Mouse (Mus musculus): ENCODE measurements around the gene H2afy. TPM values are rescaled to one million over a fixed set of nuclear protein-coding genes. Genes with fewer than 3 reads are reported as not detected.
A peak's percentile ranks its signal among the peaks of the same experiment; 100 is the strongest.

The H2afy gene
- polyA plus RNA-seq, 1 experiment from 2014 or later = 422 TPM

DNA sequence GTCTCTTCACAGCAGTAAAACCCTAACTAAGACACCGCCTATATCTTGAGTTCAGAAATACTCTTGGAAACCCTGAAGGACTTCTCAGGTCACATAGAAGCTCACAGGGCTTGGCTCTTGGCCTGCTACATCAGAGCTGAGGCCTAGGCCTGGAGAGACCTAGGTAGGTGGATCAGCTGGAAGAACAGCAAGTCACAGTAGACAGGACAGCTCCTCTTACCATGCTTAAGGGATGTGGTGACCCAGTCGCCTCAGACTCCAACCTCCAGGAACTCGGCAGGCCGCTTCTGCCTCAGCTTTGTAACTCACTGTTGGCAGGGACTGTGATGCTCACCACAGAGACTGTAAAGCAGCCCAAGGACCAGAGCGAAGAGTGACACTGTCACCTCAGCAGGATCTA lies 13.1 kb downstream of the H2afy start:
- Histone ChIP-seq H3K36me3 (peaks cover 97% of the 10 kb centered on the region), H3K4me2 (replicated peaks) (no peak overlapping the region), H3K27ac (no peak overlapping the region), H3K9me3 (no peaks in the 10 kb centered on the region), H3K9ac (no peak overlapping the region), H3K4me1 (peaks cover 11% of the 10 kb centered on the region), H3K27me3 (no peaks in the 10 kb centered on the region), H3K4me3 (no peak overlapping the region)
- ATAC-seq (ENCODE audit: low FRiP score, low read depth) = no peak
- WGBS = 95% methylated on average over 5 of the region's 5 CpGs

DNA sequence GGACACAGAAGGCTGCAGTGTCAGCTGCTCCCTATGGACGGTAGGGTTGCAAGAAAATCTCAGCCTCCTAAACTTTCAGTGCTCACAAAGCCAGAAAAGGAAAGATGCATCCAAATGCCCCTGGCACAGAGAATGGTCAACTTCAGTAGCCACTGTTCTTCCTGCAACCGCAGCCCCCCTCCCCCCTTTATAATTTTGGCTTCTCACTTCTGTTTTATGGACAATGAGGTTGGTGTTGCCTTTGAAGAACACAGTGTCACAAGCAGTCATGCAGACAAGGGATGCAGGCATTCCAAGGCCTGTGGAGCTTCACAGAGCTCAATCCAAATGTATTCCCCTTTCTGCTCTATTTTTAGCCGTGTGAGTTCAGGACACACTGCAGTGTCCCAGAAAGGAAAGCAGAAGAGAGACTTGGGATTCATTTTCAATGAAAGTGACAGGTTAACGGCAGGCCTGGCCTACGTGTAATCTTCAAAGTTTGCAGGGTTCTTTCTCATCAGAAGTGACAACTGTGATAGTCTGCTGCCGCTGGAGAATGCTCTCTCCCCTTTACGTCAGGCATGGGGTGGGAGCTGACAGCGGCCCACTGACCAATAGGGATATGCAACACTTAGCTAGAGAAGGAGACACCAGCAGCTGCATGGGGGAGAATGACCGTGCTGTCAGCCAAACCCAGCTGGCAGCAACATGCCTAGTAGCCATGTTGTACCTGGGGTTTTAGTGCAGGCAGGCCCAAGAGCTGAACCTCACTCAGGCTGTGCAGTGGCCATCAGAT lies 18.0 kb downstream of the H2afy start:
- Histone ChIP-seq H3K36me3 (peaks cover 69% of the 10 kb centered on the region), H3K27me3 (no peaks in the 10 kb centered on the region), H3K4me3 (no peak overlapping the region), H3K4me1 (peaks cover 58% of the 10 kb centered on the region), H3K27ac (peak overlapping the region; percentile 44; the same call in 1 of the 2 replicates), H3K4me2 (replicated peaks) (no peak overlapping the region), H3K9me3 (no peaks in the 10 kb centered on the region), H3K9ac (no peak overlapping the region)
- WGBS = 59% methylated on average over 9 of the region's 9 CpGs
- no peak for ATAC-seq (ENCODE audit: low FRiP score, low read depth)

DNA sequence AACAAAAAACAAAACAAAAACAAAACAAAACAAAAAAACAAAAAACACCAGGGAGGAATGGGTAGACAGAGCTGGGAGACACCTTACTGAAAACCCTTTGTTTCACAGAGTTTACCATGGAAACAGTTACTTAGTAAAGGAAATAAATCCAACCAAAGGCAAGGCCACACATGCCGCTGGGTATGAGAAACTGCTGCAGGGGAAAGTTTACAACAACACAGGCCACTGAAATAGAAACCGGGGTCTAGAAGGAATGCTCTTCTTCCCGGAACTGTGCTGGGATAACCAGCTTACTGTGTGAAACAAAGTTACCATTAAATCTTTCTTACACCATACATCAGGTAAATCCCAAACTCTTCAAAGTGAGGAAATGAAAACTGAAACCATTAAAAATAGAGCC lies 20.3 kb downstream of the H2afy start:
- no peak overlapping the region for H3K4me3 ChIP-seq
- H3K27me3 ChIP-seq = no peaks in the 10 kb centered on the region
- peak overlapping the region; percentile 17; the same call in 1 of the 2 replicates for H3K4me2 ChIP-seq (replicated peaks)
- ATAC-seq (ENCODE audit: low FRiP score, low read depth) = no peak
- peak overlapping the region; percentile 84 for H3K27ac ChIP-seq
- peaks cover 81% of the 10 kb centered on the region for H3K4me1 ChIP-seq
- 9% methylated on average over 3 of the region's 3 CpGs for WGBS
- 0 out of 2 replicates have a peak overlapping the region, but pooled peaks have one; percentile 6 for H3K9ac ChIP-seq
- no peaks in the 10 kb centered on the region for H3K9me3 ChIP-seq
- peaks cover 53% of the 10 kb centered on the region for H3K36me3 ChIP-seq

DNA sequence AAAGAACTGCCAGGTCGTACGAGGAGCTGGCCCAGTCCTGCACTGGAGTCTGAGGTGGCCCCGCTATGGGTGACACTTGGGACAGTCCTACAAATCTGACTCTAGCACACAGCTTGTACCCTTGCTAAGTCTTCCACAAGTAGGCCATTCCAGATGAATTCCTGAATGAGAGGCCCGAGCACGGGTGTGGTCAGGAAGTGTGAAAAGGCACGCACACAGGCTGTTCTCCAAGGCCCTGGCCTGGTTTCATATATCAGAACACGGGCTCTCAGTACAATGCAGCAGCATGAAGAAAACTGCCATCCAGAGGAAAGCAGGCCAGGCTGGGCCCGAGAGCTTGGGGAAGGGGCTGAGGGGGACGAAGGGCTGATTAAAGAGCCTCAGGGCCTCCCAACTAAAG lies 20.8 kb downstream of the H2afy start:
- Histone ChIP-seq H3K36me3 (peaks cover 53% of the 10 kb centered on the region), H3K9me3 (no peaks in the 10 kb centered on the region), H3K27me3 (no peaks in the 10 kb centered on the region), H3K4me1 (peaks cover 86% of the 10 kb centered on the region), H3K27ac (peak overlapping the region; percentile 84), H3K4me3 (no peak overlapping the region), H3K4me2 (replicated peaks) (peak overlapping the region; percentile 17), H3K9ac (peak overlapping the region; percentile 19; the same call in 1 of the 2 replicates)
- ATAC-seq (ENCODE audit: low FRiP score, low read depth) = no peak
- WGBS = 33% methylated on average over 9 of the region's 9 CpGs

DNA sequence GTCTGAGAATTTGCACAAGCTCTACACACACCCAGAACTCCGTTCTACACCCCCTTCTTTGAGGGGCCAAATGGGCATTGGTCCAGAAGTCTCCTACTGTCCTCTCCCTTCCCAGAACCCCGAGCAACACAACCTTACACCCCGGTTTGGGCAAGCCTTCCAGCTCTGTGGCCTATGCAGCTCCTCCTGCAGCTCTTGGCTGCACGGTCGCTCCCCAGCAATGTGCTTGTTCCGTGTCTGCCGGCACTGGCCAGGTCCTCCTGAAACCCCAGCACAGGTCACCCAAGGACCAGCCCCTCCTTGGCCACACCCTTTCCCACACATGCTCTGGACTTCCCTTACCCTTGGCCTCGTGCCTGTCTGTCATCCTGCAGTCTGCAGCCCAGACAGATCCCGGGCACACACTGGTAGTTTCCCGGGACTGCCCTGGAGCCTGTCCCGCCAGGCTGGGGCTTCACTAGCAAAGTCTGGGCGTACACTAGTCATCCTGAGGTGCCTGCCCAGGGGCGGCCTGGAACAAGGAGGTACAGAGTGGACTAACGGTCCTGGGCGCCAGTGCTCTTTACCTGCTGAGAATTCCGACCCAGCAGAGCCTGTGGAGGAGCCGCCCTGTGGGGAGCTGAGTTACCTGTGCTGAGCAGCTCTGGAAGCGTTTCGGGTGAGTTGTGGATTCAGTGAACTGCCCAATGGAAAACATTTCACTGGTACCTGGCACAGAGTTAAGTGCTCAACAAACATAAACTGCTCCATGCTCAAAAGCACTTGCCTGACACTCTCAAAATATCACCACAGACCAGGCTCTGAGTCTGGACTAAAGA lies 22.5 kb downstream of the H2afy start:
- Histone ChIP-seq H3K27ac (peak overlapping the region; percentile 84), H3K4me2 (replicated peaks) (peak overlapping the region; percentile 38), H3K4me3 (no peak overlapping the region), H3K27me3 (no peaks in the 10 kb centered on the region), H3K9me3 (no peaks in the 10 kb centered on the region), H3K9ac (peak overlapping the region; percentile 54; the same call in 1 of the 2 replicates), H3K4me1 (peaks cover 98% of the 10 kb centered on the region), H3K36me3 (peaks cover 53% of the 10 kb centered on the region)
- ATAC-seq (ENCODE audit: low FRiP score, low read depth) = no peak
- 44% methylated on average over 19 of the region's 19 CpGs for WGBS

DNA sequence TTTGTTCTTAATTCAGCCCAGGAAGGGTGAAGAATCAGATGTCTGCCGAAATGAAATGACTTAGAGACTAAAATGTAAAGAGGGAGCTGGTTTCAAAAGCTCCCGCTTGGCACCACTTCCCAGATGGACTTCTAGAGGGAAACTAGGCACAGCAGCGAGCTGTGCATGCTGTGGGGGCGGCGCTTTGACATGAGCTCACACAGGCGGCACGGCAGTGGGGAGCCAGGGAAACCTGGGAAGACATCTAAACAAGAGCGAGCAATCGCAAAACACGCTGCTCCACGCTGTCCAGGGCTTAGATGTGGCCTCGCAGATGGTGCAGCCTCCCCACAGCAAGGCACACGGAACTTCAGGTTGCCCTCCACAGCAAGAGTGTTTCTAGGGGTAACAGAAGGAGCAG lies 23.2 kb downstream of the H2afy start:
- no peaks in the 10 kb centered on the region for H3K27me3 ChIP-seq
- H3K4me1 ChIP-seq = peaks cover 98% of the 10 kb centered on the region
- 19% methylated on average over 13 of the region's 13 CpGs for WGBS
- no peak overlapping the region for H3K4me3 ChIP-seq
- peak overlapping the region; percentile 38 for H3K4me2 ChIP-seq (replicated peaks)
- H3K9me3 ChIP-seq = no peaks in the 10 kb centered on the region
- peaks cover 53% of the 10 kb centered on the region for H3K36me3 ChIP-seq
- no peak for ATAC-seq (ENCODE audit: low FRiP score, low read depth)
- H3K9ac ChIP-seq = peak overlapping the region; percentile 54; the same call in 1 of the 2 replicates
- peak overlapping the region; percentile 84 for H3K27ac ChIP-seq

DNA sequence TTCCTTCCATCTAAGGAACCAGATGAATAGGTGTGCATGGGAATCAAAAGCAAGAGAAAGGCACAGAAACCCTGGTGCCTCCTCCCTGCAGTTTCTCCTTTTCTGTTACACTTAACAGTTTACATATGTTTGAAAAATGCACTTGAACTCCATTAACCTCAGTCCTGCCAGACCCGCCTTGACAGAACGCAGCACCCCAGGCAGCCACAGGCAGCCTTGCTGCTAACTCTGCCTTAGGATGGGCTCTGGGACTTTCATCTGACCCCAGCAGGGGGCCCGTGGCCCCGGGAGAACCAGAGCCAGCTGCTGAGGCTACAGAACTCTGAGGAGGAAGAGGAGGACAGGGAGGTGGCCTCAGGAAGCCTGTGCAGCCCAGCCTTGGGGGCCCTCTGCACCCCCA lies 23.7 kb downstream of the H2afy start:
- Histone ChIP-seq H3K4me3 (no peak overlapping the region), H3K27ac (peak overlapping the region; percentile 84), H3K36me3 (peaks cover 52% of the 10 kb centered on the region), H3K27me3 (no peaks in the 10 kb centered on the region), H3K4me2 (replicated peaks) (peak overlapping the region; percentile 38), H3K4me1 (peaks cover 98% of the 10 kb centered on the region), H3K9ac (peak overlapping the region; percentile 53), H3K9me3 (no peaks in the 10 kb centered on the region)
- 0 out of 2 replicates have a peak, but pooled peaks have one; percentile 22 for ATAC-seq (ENCODE audit: low FRiP score, low read depth)
- 9% methylated on average over 4 of the region's 4 CpGs for WGBS

DNA sequence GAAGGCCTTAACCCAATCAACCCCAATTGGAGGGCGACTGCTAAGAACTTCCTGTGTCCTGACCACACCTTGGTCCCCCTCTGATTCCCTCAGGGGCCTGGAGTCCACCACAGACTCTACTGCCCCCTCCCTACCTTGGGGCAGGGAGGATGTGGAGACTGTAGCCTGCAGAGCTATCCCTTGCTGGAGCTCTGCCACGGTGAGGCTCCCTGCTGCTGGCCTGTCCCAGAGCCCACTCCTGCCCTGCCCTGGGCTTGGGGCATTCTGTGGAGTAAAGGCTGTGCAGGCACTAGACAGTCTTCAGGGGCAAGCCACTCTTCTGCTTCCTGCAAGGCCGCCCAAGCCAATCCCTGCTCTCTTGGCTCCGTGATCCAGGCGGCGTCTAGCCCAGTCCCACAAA lies 24.6 kb downstream of the H2afy start:
- Histone ChIP-seq H3K27me3 (no peaks in the 10 kb centered on the region), H3K27ac (peak overlapping the region; percentile 84), H3K36me3 (peaks cover 53% of the 10 kb centered on the region), H3K4me3 (no peak overlapping the region), H3K9ac (no peak overlapping the region), H3K4me1 (peaks cover 91% of the 10 kb centered on the region), H3K4me2 (replicated peaks) (peak overlapping the region; percentile 38), H3K9me3 (no peaks in the 10 kb centered on the region)
- 59% methylated on average over 6 of the region's 6 CpGs for WGBS
- no peak for ATAC-seq (ENCODE audit: low FRiP score, low read depth)

DNA sequence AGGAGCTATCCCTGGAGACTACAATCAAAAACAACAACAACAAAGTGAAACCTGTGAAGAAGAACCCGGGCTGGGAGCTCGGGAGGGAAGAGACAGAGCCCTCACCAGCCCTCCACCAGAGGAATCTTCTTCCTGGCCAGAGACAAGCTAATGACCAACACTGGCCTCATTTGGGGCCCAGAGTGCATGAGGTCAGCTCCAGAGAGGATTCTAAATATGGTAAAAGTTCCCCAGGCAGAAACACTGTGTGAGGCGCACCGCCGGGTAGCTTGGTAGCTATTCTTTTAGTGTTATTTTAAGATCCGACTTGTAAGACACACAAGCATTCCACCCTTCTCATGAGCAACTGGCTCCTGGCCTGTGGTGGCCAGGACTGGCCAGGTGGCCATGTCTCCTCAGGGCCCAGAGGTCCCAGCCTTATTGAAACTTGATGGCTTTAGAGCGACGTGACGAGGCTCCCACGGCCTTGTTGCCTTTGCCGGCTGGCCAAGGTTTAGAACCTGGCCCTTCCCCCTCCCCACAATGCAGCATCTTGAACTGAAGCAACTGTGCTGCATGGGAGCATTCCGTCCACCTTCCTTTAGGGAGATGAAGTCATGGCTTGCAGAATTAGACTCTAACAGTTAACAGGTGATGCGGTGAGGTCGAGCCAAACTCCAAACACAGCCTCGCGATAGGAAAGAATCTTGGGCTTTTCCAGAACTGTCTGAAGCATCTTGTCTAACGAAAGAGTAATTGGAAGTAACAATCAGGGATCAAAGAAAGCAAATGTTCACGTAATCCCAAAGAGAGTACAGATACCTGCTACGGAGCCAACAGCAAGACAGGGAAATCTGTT lies 25.2 kb downstream of the H2afy start:
- Histone ChIP-seq H3K27ac (peak overlapping the region; percentile 84; the same call in 1 of the 2 replicates), H3K36me3 (peaks cover 57% of the 10 kb centered on the region), H3K4me1 (peaks cover 85% of the 10 kb centered on the region), H3K9me3 (no peaks in the 10 kb centered on the region), H3K27me3 (no peaks in the 10 kb centered on the region), H3K4me2 (replicated peaks) (peak overlapping the region; percentile 21; the same call in 1 of the 2 replicates), H3K4me3 (no peak overlapping the region), H3K9ac (peak overlapping the region; percentile 43; the same call in 1 of the 2 replicates)
- 44% methylated on average over 19 of the region's 19 CpGs for WGBS
- ATAC-seq (ENCODE audit: low FRiP score, low read depth) = no peak

DNA sequence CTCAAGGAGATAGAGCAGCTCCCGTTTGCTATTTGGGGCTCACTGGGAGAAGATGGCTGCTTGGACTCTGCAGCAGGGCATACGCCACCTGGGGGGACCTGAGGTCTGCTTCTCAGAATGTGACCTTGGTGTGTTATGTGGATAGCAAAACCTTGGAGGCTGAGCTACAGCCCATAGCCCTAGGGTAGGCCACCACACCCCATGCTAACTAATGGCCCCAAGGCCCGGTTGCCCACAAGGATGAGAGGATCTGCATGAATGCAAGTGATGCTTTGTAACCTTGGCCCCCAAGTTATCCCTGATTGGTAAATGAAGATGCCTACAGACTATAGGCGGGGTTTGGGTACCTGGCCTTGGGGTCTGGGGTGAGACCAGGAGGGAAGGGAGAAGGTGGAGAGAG lies 26.5 kb downstream of the H2afy start:
- Histone ChIP-seq H3K4me2 (replicated peaks) (no peak overlapping the region; the same call in 1 of the 2 replicates), H3K9me3 (no peaks in the 10 kb centered on the region), H3K27me3 (no peaks in the 10 kb centered on the region), H3K4me1 (peaks cover 85% of the 10 kb centered on the region), H3K9ac (no peak overlapping the region), H3K4me3 (no peak overlapping the region), H3K27ac (peak overlapping the region; percentile 15; the same call in 1 of the 2 replicates), H3K36me3 (peaks cover 61% of the 10 kb centered on the region)
- no peak for ATAC-seq (ENCODE audit: low FRiP score, low read depth)
- WGBS = 68% methylated on average over 4 of the region's 4 CpGs

DNA sequence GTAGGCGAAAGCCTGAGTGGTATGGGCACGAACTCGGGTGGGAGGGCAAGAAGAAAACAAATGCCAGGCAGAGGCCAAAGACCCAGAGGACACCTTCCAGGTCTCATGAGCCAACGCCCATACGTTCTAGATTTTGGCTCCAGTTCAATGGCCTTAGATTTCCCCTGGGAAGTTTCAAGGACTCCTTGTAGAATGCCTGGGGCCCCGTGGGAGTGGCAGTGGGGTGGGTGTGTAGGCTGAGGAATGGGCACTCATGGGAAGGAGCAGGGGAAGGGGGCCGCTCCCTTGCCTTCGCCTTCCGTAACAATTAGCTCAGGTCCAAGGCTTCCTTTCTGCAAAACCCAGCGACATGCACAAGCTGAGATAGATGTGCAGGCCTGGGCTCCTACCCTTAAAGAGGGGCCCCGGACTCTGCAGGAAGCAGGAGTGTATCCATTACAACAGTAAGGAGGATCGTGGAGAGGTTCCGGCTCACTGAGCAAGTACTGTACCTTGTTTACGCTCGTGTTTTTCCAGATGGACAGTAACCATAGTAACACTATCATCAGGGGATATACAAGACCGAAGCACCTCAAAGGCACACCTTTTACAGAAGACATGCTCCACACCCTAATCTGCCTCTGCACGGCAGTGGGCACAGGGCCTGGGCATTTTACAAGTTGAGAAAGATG lies 27.2 kb downstream of the H2afy start:
- peak overlapping the region; percentile 15; the same call in 1 of the 2 replicates for H3K27ac ChIP-seq

More for the DNA sequence above, 27.2 kb downstream of the H2afy start:
- WGBS = 68% methylated on average over 17 of the region's 17 CpGs
- H3K4me3 ChIP-seq = no peak overlapping the region
- H3K9me3 ChIP-seq = no peaks in the 10 kb centered on the region
- H3K27me3 ChIP-seq = no peaks in the 10 kb centered on the region
- peaks cover 85% of the 10 kb centered on the region for H3K4me1 ChIP-seq
- peaks cover 68% of the 10 kb centered on the region for H3K36me3 ChIP-seq
- H3K9ac ChIP-seq = no peak overlapping the region
- ATAC-seq (ENCODE audit: low FRiP score, low read depth) = no peak
- no peak overlapping the region for H3K4me2 ChIP-seq (replicated peaks)
